Mouse (Mus musculus) adrenal gland, postnatal 25 days (tissue): Measurements from ENCODE around the gene Man1b1. TPM values are rescaled to one million over a fixed set of nuclear protein-coding genes. Genes with fewer than 3 reads are reported as not detected.

ENCODE experiments used
- DNase-seq: peaks from one replicate; pipeline ENCODE4 v3.0.0; 2021; ENCODE audit warnings: mixed read lengths
- total RNA-seq: library from RNA; stranded (reverse); gene quantifications from 2 replicates; pipeline ENCODE4 v1.2.3, GENCODE M21; 2021

The Man1b1 gene
- total RNA-seq, 1 experiment from 2014 or later = 57.9 TPM

GRCm38 (mm10) chr2:25305587-25306359 is 26.4 kb upstream of the Man1b1 start:
- DNase-seq = no peak

DNA sequence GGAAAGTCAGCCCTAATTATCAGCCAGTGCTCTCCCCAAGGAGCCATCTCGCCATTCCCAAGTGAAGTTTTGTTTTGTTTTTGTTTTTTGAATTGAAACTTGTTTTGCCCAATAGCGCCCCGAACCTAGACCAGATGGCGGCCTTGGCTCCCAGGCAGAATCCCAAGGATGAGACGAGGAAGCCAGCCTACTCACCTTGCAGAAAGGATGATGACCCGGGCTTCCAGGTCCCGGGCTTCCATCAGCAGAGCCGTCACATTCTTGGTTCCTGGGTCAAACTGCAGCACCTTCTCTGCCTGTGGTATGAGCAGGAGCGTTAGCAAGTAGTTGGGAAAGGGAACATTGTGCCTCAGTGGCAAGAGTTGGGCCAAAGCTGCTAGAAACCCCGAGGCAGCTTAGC is 22.0 kb upstream of the Man1b1 start:
- no peak for DNase-seq

DNA sequence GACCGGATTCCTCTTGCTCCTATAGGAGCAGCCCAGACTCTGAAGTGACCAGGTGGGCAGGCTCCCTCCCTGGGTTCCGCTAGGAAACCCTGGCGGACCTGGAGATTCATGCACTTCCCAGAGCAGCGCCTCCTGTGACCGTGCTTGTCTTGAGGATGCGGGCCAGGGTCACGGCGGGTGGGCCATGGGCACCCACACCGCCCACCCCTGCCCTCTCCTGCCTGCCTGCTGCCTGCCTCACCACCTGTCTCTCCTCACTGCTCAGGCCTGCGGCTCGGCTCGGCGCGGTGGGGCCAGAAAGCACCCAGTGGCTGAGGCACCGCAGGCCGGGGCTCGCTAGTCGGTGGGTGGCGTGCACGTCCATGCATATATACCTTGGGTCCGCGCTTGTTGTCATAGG is 21.2 kb upstream of the Man1b1 start:
- DNase-seq = no peak

- DNase-seq = no peak
These were observed 20.6 kb upstream of the Man1b1 start for GRCm38 (mm10) chr2:25311491-25311891.

- no peak for DNase-seq
These were observed 13.8 kb upstream of the Man1b1 start for GRCm38 (mm10) chr2:25318119-25318966.

- DNase-seq = peak; percentile 77
These were observed 13.0 kb upstream of the Man1b1 start, which contains the start of gene Grin1 for GRCm38 (mm10) chr2:25318971-25319773. Gene Grin1 (minus strand): TSS chr2:25319187.

DNA sequence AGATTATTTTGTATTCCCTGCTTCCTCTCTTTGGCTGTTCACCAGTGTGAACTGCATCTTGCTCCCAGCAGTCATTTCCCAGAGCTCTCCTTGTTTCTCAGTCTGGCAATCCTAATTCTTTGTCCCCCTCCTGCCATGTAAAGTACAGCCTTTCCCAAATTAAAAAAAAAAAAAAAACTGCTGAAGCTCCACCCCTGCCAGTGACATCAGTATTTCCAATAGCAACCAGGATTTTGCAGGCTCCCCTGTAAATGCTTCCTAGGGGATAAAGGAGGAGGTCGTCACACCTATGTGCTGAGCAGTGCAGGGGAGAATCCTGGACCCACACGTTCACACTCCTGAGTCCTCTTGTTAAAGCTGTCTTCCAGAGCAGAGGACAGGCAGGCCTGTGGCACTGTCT is 12.1 kb upstream of the Man1b1 start:
- DNase-seq = no peak

- no peak for DNase-seq
These were observed 6.1 kb upstream of the Man1b1 start for GRCm38 (mm10) chr2:25326036-25326435.

GRCm38 (mm10) chr2:25328440-25328839 is 3.7 kb upstream of the Man1b1 start:
- DNase-seq = no peak

DNA sequence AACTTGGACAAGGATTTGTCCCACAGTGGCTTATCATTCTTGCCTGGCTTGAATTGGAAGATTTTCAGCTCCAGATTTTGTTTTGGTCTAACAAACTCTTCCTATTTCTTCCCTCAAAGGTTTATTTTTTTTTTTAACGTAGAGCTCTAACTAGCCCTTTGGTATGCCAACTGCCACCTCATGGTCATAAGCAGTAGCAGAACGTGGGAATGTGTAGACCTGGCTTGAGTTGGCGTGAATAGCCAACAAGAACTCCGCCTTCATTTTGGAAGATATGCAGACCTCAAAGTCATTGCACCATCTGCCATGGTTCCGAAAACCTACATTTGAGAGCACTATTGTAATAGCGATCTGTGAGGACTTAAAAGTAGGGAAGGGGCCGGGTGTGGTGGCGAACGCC is 668 bp upstream of the Man1b1 start:
- DNase-seq = no peak

- no peak for DNase-seq
These were observed 1.4 kb downstream of the Man1b1 start for GRCm38 (mm10) chr2:25333569-25333968.

DNA sequence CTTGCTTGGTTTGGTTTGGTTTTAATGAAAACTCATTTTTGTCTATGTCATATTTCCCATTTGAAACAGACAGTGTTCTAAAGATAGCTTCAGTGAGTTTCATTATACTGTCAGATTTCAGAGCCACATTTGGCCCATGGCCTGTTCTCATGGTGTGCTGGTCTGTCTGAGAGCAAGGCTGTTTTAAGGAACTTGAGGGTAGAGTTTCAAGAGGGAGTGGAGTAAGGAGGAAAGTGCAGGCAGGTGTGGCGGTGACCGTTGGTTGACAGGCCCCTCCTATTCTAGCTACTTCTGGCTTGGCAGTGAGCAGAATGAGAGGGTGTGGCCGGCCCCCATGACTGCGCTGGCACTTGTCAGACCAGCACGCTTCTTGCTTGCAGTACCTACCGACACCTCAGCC is 6.2 kb downstream of the Man1b1 start:
- DNase-seq = no peak

- DNase-seq = no peak
These were observed 16.0 kb downstream of the Man1b1 start for GRCm38 (mm10) chr2:25348162-25348561.

DNA sequence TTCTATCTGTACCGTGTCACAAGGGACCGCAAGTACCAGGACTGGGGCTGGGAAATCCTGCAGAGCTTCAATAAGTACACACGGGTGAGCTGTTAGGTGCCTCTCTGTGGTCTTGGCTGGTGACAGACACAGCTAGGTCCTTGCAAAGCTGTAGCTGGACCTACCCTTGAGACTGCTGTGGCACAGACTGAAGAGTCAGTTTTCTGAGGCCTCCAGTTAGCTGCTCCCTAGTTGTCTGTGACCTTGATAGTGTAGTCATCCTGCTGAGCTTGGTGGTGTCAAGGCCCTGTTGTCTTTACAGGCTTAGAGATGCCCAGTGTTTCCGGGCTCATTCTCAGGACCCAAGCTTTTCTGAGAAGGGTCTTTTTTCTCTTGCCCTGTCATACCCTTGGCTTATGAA is 17.4 kb downstream of the Man1b1 start:
- DNase-seq = no peak

DNA sequence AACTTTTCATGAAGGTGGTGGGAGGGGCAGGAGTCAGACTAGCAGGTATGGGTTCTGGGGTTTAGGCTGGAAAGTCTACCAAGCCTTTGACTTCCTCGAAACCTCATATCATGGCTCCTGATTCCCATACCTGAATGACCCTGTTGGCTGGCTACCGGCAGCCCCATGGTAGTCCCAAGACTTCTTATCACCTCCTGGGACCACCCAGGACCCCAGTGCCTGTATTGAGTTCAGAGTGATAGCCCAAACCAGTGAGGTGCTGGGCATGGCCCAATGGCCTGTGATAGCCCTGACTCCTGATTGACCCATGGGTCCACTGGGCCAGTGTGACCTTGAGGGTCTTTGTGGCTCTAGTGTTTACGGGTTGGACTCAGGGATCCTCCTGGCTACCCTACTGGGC is 18.6 kb downstream of the Man1b1 start:
- DNase-seq = no peak

DNA sequence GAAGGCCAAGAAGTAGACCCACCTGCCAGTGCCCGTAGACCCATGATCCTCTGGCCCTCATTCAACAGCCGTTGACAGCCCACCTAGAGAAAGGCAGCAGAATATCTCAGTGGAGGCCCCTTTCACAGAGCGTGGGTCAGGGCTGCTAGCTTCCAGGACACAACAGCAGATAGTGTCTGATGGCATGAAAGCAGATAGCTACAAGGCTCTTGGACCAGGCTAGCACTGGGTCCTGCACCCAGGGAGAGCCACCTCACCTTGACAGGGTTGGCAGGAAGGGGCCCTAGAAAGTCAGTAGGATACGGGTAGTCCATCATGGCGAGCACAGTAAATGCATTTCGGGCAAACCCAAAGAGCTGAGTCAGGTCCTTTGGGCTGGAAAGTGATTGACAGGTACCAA is 22.1 kb downstream of the Man1b1 start:
- no peak for DNase-seq

DNA sequence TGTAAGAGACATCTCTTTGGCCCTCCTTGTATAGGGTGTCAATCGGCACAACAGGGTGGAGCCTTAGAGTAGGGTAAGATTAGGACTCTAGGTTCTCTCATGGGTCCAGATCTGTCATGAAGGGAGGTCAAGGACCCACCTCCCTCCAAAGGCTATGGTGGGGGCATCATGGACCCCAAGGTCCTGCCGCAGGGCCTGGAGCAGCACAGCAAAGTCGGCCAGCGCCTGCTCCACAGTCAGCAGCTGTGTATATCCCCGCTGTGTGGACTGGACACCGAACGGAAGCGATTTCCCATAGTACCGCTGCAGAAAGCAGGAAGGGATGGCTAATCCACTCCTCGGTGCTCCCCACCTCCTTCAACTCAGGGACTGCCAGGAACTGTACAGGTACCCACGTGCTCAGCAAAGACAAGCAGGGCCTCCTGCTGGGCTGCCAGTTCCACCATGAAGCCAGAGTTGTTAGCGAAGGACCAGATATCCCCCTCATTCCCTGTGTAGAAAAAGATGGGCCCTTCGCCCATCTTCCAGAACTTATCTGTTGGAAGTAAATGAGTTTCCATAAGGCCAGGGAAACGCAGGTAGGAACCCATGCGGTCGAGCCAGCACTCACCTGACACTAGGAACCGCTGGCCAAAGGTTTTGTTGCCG is 23.4 kb downstream of the Man1b1 start:
- DNase-seq = no peak

DNA sequence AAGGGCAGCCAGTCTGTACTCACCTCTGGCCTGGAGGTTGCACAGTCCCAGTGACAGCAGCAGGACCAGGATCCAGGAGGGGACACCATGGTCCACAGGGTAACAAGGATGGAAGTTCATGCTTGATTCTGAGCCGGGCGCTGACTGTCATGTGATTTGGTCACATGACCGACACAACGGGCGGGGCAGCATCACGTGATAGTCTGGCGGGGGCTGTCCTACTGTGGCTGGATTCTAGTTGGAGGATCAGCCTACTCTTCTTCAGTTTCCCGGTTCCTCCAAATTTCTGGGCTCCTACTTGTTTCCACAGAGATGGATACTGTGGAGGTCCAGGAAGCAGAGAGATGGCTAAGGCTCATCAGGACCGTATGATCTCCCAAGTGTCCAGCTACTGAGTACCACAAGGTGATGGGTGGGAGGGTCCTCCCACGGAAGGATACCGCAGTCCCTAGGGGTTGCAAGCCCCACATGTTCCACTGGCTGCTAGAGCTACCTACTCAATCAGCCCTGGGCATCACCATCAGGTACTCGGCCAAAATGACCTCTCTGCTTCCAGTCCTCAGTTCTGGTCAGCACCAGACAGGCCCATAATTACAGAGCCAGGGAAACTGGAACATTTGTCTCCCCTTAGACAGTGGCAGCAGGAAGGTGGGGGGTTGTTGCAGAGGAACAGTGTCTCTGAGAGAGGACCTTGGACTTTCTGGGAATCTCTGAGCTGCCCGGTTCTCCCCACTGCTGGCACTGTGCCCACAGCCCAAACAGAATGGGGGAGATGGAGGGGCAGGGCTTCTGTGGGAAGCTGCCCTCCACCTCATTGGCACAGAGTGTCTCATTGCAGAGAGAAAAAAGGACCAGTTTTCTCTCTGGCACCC is 24.3 kb downstream of the Man1b1 start, which contains the start of gene Dpp7:
Dpp7 (minus strand) TSS at position 152 of the 872 bp plus-strand sequence.
- DNase-seq = peak; percentile 74

DNA sequence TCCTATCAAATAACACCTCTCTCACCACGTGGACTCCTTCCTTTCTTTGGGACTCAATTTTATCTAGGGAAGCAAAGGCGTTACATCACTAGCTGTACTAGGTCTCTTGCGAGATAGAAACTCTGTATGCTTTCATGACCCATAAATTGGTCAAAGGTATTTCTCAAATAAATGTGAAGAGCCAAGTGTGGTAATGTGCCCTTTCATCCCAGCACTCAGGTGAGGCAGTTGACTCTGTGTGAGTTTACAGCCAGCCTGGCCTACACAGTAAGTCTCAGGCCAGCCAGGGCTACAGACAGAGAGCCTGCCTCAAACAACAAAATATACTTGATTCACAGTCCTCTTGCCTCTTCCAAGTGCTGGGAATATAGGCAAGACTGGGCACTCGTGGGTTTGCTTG is 27.7 kb downstream of the Man1b1 start:
- no peak for DNase-seq

DNA sequence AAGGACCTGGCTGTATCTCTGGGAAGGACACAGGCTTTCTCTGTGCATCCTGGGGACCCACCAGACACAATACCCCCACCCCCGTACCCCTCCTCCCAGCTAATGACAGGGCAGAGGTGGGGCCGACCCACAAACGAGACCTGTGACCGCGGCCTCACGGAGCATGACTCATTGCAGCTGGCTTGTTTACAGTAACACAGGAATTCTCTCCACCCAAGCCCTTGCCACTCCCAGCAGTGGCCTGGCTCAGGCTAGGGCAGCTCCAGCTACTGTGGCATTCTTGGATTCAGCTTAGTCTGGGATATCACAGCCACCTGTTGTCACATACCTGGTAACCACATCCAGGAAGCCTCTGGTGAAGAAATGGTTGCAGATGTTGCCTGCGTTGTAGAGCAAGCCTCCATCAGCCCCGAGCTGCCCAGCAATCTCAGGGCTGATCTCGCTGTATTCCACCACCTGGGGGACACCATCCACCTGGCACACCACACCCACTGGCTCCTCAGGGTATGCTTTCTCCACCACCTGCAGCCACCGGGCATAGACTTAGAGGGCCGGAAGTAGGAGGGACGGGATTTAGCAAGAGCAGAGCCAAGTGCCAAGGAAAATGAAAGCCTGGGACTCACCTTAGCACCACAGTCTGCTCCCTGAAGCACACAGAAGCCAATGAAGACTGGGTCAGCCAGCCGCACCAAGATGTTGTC is 31.5 kb downstream of the Man1b1 start:
- DNase-seq = no peak
